16 mouse cellular contexts compared by ENCODE assay signal in genomic region chr5:105776368-105776767, GRCm38 (mm10).
DNase-seq lines count a peak whose midpoint lies in the region; ATAC-seq lines count a peak whose summit lies in the region.
"Had no signal": no experiment of that assay in that cellular context is flagged by ENCODE, and none has a peak within 500 bp of the region (broad histone marks: within the 10 kb centered on the region; RNA-seq: fewer than 3 reads in every experiment).

No protein-coding gene starts in this region.

- H3K27ac ChIP-seq in hindbrain, embryonic 13.5 days = peak overlapping the region; percentile 62
- no peak overlapping the region for H3K27ac ChIP-seq in hindbrain, embryonic 12.5 days
- 0 out of 2 replicates have a peak overlapping the region, but pooled peaks have one; percentile 28 for H3K27ac ChIP-seq in midbrain, embryonic 10.5 days (replicated peaks)
- no peak overlapping the region for H3K27ac ChIP-seq in midbrain, embryonic 13.5 days
- peak overlapping the region; percentile 12; the same call in 1 of the 2 replicates for H3K27ac ChIP-seq in liver, embryonic 15.5 days (replicated peaks)
- H3K27ac ChIP-seq in stomach, embryonic 16.5 days (ENCODE audit: low read length) = peak overlapping the region; percentile 62
- H3K27ac ChIP-seq: forebrain, embryonic 13.5 days had no signal

- no peak overlapping the region for H3K4me3 ChIP-seq in hindbrain, embryonic 13.5 days
- no peak overlapping the region for H3K4me3 ChIP-seq in hindbrain, embryonic 12.5 days
- no peak overlapping the region for H3K4me3 ChIP-seq in midbrain, embryonic 10.5 days
- H3K4me3 ChIP-seq in midbrain, embryonic 13.5 days (replicated peaks) = no peak overlapping the region
- H3K4me3 ChIP-seq in liver, embryonic 15.5 days (replicated peaks) = no peak overlapping the region
- H3K4me3 ChIP-seq in stomach, embryonic 16.5 days (replicated peaks; ENCODE audit: low read length) = no peak overlapping the region
- H3K4me3 ChIP-seq: forebrain, embryonic 13.5 days had no signal

- no peak for DNase-seq in midbrain, embryonic 10.5 days (ENCODE audit: low spot score)
- DNase-seq in adrenal gland, postnatal 14 days = no peak
- no peak for DNase-seq in right cerebral cortex, postnatal 25 days
- DNase-seq: adrenal gland, adult 2 months; cerebellum, adult 11-12 months; layer of hippocampus, postnatal 36 days; left cerebral cortex, postnatal 4 days; lung, adult 18-20 months; right cerebral cortex, postnatal 14 days; thymus, adult 18-20 months had no signal

- no peaks in the 10 kb centered on the region for H3K36me3 ChIP-seq in hindbrain, embryonic 13.5 days
- no peaks in the 10 kb centered on the region for H3K36me3 ChIP-seq in hindbrain, embryonic 12.5 days
- 0 out of 2 replicates have a peak, but pooled peaks cover 2% of the 10 kb centered on the region for H3K36me3 ChIP-seq in midbrain, embryonic 10.5 days
- no peaks in the 10 kb centered on the region for H3K36me3 ChIP-seq in midbrain, embryonic 13.5 days
- H3K36me3 ChIP-seq in liver, embryonic 15.5 days (replicated peaks) = no peaks in the 10 kb centered on the region
- H3K36me3 ChIP-seq in stomach, embryonic 16.5 days (ENCODE audit: control insufficient read depth, insufficient read depth, low read length) = no peaks in the 10 kb centered on the region

- H3K4me1 ChIP-seq in hindbrain, embryonic 13.5 days (replicated peaks) = peaks cover 24% of the 10 kb centered on the region
- H3K4me1 ChIP-seq in hindbrain, embryonic 12.5 days = peaks cover 16% of the 10 kb centered on the region
- H3K4me1 ChIP-seq in midbrain, embryonic 10.5 days = peaks cover 29% of the 10 kb centered on the region
- H3K4me1 ChIP-seq in midbrain, embryonic 13.5 days (replicated peaks) = peaks cover 20% of the 10 kb centered on the region
- peaks cover 34% of the 10 kb centered on the region for H3K4me1 ChIP-seq in liver, embryonic 15.5 days (replicated peaks)
- H3K4me1 ChIP-seq in stomach, embryonic 16.5 days (ENCODE audit: control insufficient read depth, insufficient read depth, low read length) = peaks cover 22% of the 10 kb centered on the region

- no peaks in the 10 kb centered on the region for H3K9me3 ChIP-seq in hindbrain, embryonic 13.5 days
- no peaks in the 10 kb centered on the region for H3K9me3 ChIP-seq in hindbrain, embryonic 12.5 days (replicated peaks)
- H3K9me3 ChIP-seq in midbrain, embryonic 10.5 days (replicated peaks) = no peaks in the 10 kb centered on the region
- no peaks in the 10 kb centered on the region for H3K9me3 ChIP-seq in midbrain, embryonic 13.5 days
- H3K9me3 ChIP-seq in liver, embryonic 15.5 days (replicated peaks) = no peaks in the 10 kb centered on the region
- no peaks in the 10 kb centered on the region for H3K9me3 ChIP-seq in stomach, embryonic 16.5 days (replicated peaks; ENCODE audit: control insufficient read depth, low read length)
- H3K9me3 ChIP-seq: forebrain, embryonic 13.5 days had no signal

- 0 out of 2 replicates have a peak, but pooled peaks have one; percentile 55 for ATAC-seq in hindbrain, embryonic 13.5 days (ENCODE audit: low FRiP score)
- ATAC-seq in hindbrain, embryonic 12.5 days (ENCODE audit: low FRiP score) = no peak
- no peak for ATAC-seq in midbrain, embryonic 13.5 days
- no peak for ATAC-seq in liver, embryonic 15.5 days (ENCODE audit: insufficient read depth)
- ATAC-seq in stomach, embryonic 16.5 days (ENCODE audit: insufficient read depth, low FRiP score) = no peak
- ATAC-seq: forebrain, embryonic 13.5 days had no signal

- no peak overlapping the region for H3K4me2 ChIP-seq in hindbrain, embryonic 13.5 days
- no peak overlapping the region for H3K4me2 ChIP-seq in hindbrain, embryonic 12.5 days (replicated peaks)
- no peak overlapping the region for H3K4me2 ChIP-seq in midbrain, embryonic 13.5 days (replicated peaks)
- 0 out of 2 replicates have a peak overlapping the region, but pooled peaks have one; percentile 32 for H3K4me2 ChIP-seq in liver, embryonic 15.5 days
- no peak overlapping the region for H3K4me2 ChIP-seq in stomach, embryonic 16.5 days (ENCODE audit: low read depth, low read length)
- H3K4me2 ChIP-seq: forebrain, embryonic 13.5 days had no signal

- 53% methylated on average over 5 of the region's 5 CpGs for WGBS in hindbrain, embryonic 13.5 days
- 65% methylated on average over 5 of the region's 5 CpGs for WGBS in hindbrain, embryonic 12.5 days
- WGBS in midbrain, embryonic 10.5 days = 84% methylated on average over 5 of the region's 5 CpGs
- 77% methylated on average over 5 of the region's 5 CpGs for WGBS in midbrain, embryonic 13.5 days
- WGBS in liver, embryonic 15.5 days (ENCODE audit: insufficient replicate concordance) = 67% methylated on average over 5 of the region's 5 CpGs
- 67% methylated on average over 5 of the region's 5 CpGs for WGBS in stomach, embryonic 16.5 days

- H3K9ac ChIP-seq in hindbrain, embryonic 13.5 days = no peak overlapping the region
- H3K9ac ChIP-seq in hindbrain, embryonic 12.5 days = no peak overlapping the region
- no peak overlapping the region for H3K9ac ChIP-seq in midbrain, embryonic 13.5 days (replicated peaks)
- no peak overlapping the region for H3K9ac ChIP-seq in liver, embryonic 15.5 days
- no peak overlapping the region for H3K9ac ChIP-seq in stomach, embryonic 16.5 days (ENCODE audit: low read length)
- H3K9ac ChIP-seq: forebrain, embryonic 13.5 days had no signal

- no peaks in the 10 kb centered on the region for H3K27me3 ChIP-seq in hindbrain, embryonic 13.5 days
- H3K27me3 ChIP-seq in hindbrain, embryonic 12.5 days = no peaks in the 10 kb centered on the region
- H3K27me3 ChIP-seq in midbrain, embryonic 10.5 days (ENCODE audit: low read depth, poor library complexity, severe bottlenecking) = no peaks in the 10 kb centered on the region
- no peaks in the 10 kb centered on the region for H3K27me3 ChIP-seq in midbrain, embryonic 13.5 days
- no peaks in the 10 kb centered on the region for H3K27me3 ChIP-seq in liver, embryonic 15.5 days
- no peaks in the 10 kb centered on the region for H3K27me3 ChIP-seq in stomach, embryonic 16.5 days (ENCODE audit: control insufficient read depth, insufficient read depth, low read length)
- H3K27me3 ChIP-seq: forebrain, embryonic 13.5 days had no signal

Comparison
In these comparisons a context has a peak if more than half of its experiments do, and no peak if none do; other contexts are left out.
1. H3K27ac ChIP-seq: peak in hindbrain, embryonic 13.5 days (single experiment), midbrain, embryonic 10.5 days (single experiment), liver, embryonic 15.5 days (single experiment) and stomach, embryonic 16.5 days (single experiment); none in hindbrain, embryonic 12.5 days (single experiment) and midbrain, embryonic 13.5 days (single experiment).